Mouse (Mus musculus): ENCODE results near the gene Med13l. TPM values are rescaled to one million over a fixed set of nuclear protein-coding genes. Genes with fewer than 3 reads are reported as not detected.
A peak's percentile ranks its signal among the peaks of the same experiment; 100 is the strongest.

The Med13l gene
- total and polyA plus RNA-seq, 2 experiments from 2014 or later = 10.5 to 29.5 TPM

DNA sequence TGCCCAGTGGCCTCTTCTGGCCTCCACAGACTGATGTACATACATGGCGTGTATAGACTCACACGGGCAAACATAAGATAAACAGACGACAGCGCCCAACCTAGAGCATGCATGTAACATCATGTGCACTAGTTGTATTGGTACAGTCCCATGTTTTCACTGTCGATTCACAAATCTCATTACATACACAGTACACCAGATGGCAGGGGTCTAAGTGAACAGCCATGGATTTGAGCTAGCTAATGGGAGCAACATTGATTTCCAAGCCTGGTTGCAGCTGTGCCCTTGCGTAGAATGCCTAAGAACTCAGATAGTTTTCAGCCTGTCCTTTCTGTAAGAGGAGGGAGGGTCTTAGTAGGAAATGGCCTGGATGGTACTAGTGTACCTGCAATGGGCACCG lies 155.0 kb downstream of the Med13l start:
- H3K9ac ChIP-seq (replicated peaks; ENCODE audit: low read length, poor library complexity, severe bottlenecking) = no peak overlapping the region
- no peaks in the 10 kb centered on the region for H3K27me3 ChIP-seq (ENCODE audit: insufficient read depth, low read length)
- peaks cover 6% of the 10 kb centered on the region; the same call in 1 of the 2 replicates for H3K4me1 ChIP-seq (ENCODE audit: insufficient read depth, low read length)
- 89% methylated on average over 7 of the region's 7 CpGs for WGBS
- ATAC-seq (ENCODE audit: low FRiP score) (no peak), DNase-seq (ENCODE audit: low spot score) (no peak)
- H3K4me3 ChIP-seq (ENCODE audit: low read depth, low read length) = no peak overlapping the region
- H3K4me2 ChIP-seq (ENCODE audit: low read depth, low read length, poor library complexity, severe bottlenecking) = no peak overlapping the region
- no peaks in the 10 kb centered on the region for H3K9me3 ChIP-seq (ENCODE audit: low read length)
- no peaks in the 10 kb centered on the region; the same call in 1 of the 2 replicates for H3K36me3 ChIP-seq (ENCODE audit: insufficient read depth, low read length)
- TF ChIP-seq CTCF (IDR thresholded peaks at IDR 0.05) = no peak
- no peak overlapping the region for H3K27ac ChIP-seq (ENCODE audit: low read depth, low read length)

DNA sequence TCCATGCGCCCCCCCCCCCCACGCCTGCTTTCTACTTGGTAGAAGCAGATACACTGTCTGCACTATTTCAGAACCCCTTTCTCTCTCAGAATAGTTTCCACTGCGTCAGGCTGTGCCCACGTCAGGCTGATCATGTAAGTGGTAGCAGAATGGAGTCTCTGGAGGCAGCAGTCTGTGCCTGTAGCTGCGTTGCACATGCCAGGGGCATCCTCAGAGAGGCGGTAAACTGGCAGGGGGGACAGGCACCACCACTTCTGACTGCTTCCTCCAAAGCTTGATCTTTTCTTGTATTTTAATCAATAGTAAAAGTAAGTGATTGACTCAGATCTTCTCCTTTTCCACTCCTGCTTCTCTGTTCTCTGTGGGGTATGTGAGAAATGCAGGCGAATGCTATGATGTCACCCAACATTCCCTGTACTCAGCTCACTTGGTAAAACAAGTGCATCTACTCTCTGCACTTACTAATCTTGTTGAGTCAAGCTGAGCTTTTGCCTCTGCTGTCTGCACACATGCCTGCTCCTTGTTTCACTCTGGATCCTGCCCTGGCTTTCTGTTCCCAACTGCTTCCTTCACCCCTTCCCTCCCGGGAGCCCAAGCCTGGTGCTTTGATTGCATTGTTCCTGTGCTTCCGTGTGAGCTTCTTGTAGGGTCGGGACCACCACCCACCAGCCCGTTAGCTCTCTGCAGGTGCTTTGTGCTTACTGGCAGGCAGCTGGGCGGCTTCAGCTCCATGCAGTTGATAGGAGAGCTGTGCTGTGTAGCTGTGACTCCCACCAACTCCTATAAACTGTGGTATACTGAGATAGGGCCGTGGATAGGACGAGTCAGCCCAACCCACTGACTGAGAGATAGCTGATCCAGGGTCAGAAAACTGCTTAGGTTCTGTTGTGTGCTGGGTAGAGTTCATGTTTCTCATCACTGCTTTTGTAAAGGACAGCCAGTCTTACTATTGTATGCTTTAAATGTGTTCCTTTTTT lies 156.1 kb downstream of the Med13l start:
- no peak for TF ChIP-seq CTCF (IDR thresholded peaks at IDR 0.05)
- DNase-seq (ENCODE audit: low spot score) (no peak), ATAC-seq (ENCODE audit: low FRiP score) (no peak)
- 0 out of 2 replicates have a peak overlapping the region, but pooled peaks have one; percentile 38 for H3K27ac ChIP-seq (ENCODE audit: low read depth, low read length)
- no peaks in the 10 kb centered on the region for H3K27me3 ChIP-seq (ENCODE audit: insufficient read depth, low read length)
- H3K4me1 ChIP-seq (ENCODE audit: insufficient read depth, low read length) = peaks cover 6% of the 10 kb centered on the region; the same call in 1 of the 2 replicates
- no peak overlapping the region for H3K4me2 ChIP-seq (ENCODE audit: low read depth, low read length, poor library complexity, severe bottlenecking)
- peaks cover 4% of the 10 kb centered on the region; the same call in 1 of the 2 replicates for H3K36me3 ChIP-seq (ENCODE audit: insufficient read depth, low read length)
- no peak overlapping the region for H3K4me3 ChIP-seq (ENCODE audit: low read depth, low read length)
- WGBS = 40% methylated on average over 14 of the region's 14 CpGs
- H3K9me3 ChIP-seq (ENCODE audit: low read length) = no peaks in the 10 kb centered on the region
- no peak overlapping the region for H3K9ac ChIP-seq (replicated peaks; ENCODE audit: low read length, poor library complexity, severe bottlenecking)

DNA sequence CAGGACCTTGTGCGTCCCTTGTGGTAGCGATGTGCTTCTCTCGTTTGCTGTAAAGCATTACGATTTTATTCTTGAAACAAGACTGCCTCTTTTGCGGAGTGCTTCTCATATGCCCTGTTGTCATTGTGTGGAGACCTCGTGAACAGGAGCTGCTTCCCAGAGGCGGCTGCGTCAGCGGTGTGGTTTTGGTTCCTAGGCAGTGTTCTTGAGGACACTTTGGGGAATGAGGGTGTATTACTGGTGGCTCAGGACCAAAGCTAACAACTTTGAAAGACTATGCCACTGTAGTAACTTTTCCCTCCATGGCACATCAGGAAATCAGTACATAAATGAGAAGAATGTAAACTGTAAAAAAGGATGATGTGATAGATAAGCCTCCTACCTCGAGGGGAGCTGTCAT lies 157.0 kb downstream of the Med13l start:
- Histone ChIP-seq H3K4me1 (ENCODE audit: insufficient read depth, low read length) (peaks cover 6% of the 10 kb centered on the region; the same call in 1 of the 2 replicates), H3K36me3 (ENCODE audit: insufficient read depth, low read length) (peaks cover 10% of the 10 kb centered on the region; the same call in 1 of the 2 replicates), H3K27me3 (ENCODE audit: insufficient read depth, low read length) (no peaks in the 10 kb centered on the region), H3K27ac (ENCODE audit: low read depth, low read length) (no peak overlapping the region), H3K9ac (replicated peaks; ENCODE audit: low read length, poor library complexity, severe bottlenecking) (no peak overlapping the region), H3K4me2 (ENCODE audit: low read depth, low read length, poor library complexity, severe bottlenecking) (no peak overlapping the region), H3K9me3 (ENCODE audit: low read length) (no peaks in the 10 kb centered on the region), H3K4me3 (ENCODE audit: low read depth, low read length) (no peak overlapping the region)
- WGBS = 75% methylated on average over 10 of the region's 10 CpGs
- no peak for ATAC-seq (ENCODE audit: low FRiP score)
- TF ChIP-seq CTCF (IDR thresholded peaks at IDR 0.05) = peak; percentile 22
- DNase-seq (ENCODE audit: low spot score) = no peak

DNA sequence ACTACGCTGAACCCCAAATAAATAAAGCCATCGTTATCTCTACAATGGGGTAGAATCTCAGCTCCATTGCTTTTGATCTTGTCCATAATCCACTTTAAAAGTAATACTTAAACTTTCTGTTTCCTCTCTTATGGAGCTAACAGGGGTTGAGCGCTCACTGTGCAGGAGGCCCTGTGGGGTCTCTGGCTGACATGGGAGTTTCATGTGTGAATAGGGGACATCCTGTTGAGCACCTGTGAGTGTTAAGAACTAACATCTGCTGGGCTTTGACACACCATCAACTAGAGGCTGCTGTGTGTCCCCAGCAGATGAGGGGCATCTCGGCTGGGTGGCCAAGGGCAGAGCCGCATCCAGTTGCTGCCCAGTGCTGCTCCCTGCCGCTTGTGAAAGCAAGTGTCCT lies 157.6 kb downstream of the Med13l start:
- DNase-seq (ENCODE audit: low spot score) = no peak
- Histone ChIP-seq H3K4me1 (ENCODE audit: insufficient read depth, low read length) (peaks cover 6% of the 10 kb centered on the region; the same call in 1 of the 2 replicates), H3K27me3 (ENCODE audit: insufficient read depth, low read length) (no peaks in the 10 kb centered on the region), H3K9me3 (ENCODE audit: low read length) (no peaks in the 10 kb centered on the region), H3K9ac (replicated peaks; ENCODE audit: low read length, poor library complexity, severe bottlenecking) (no peak overlapping the region), H3K27ac (ENCODE audit: low read depth, low read length) (no peak overlapping the region), H3K4me3 (ENCODE audit: low read depth, low read length) (no peak overlapping the region), H3K36me3 (ENCODE audit: insufficient read depth, low read length) (peaks cover 10% of the 10 kb centered on the region; the same call in 1 of the 2 replicates), H3K4me2 (ENCODE audit: low read depth, low read length, poor library complexity, severe bottlenecking) (no peak overlapping the region)
- ATAC-seq (ENCODE audit: low FRiP score) = no peak
- 86% methylated on average over 6 of the region's 6 CpGs for WGBS
- TF ChIP-seq CTCF (IDR thresholded peaks at IDR 0.05) = no peak

DNA sequence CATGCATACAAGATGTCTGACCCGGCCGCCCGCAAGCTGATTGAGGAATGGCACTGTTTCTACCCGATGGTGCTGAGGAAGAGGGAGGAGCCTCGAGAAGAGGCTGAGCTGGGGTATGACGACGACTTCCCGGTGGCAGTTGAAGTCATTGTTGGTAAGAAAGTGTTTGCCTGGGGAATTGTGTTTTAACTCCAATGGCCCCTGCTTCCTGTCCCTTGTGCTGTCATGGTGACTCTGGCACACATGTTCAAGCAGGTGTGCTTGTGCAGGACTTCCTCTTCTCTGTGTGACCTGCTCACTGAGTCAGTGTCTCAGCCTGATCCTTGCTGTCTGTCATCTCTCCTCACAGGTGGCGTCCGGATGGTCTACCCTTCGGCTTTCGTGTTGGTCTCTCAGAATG lies 160.9 kb downstream of the Med13l start:
- no peaks in the 10 kb centered on the region for H3K27me3 ChIP-seq (ENCODE audit: insufficient read depth, low read length)
- no peak overlapping the region for H3K27ac ChIP-seq (ENCODE audit: low read depth, low read length)
- no peak for DNase-seq (ENCODE audit: low spot score)
- TF ChIP-seq CTCF (IDR thresholded peaks at IDR 0.05) = no peak
- peaks cover 16% of the 10 kb centered on the region; the same call in 1 of the 2 replicates for H3K36me3 ChIP-seq (ENCODE audit: insufficient read depth, low read length)
- ATAC-seq (ENCODE audit: low FRiP score) = no peak
- H3K4me3 ChIP-seq (ENCODE audit: low read depth, low read length) = no peak overlapping the region
- peaks cover 5% of the 10 kb centered on the region; the same call in 1 of the 2 replicates for H3K4me1 ChIP-seq (ENCODE audit: insufficient read depth, low read length)
- no peaks in the 10 kb centered on the region for H3K9me3 ChIP-seq (ENCODE audit: low read length)
- no peak overlapping the region for H3K9ac ChIP-seq (replicated peaks; ENCODE audit: low read length, poor library complexity, severe bottlenecking)
- WGBS = 85% methylated on average over 12 of the region's 12 CpGs
- no peak overlapping the region for H3K4me2 ChIP-seq (ENCODE audit: low read depth, low read length, poor library complexity, severe bottlenecking)

DNA sequence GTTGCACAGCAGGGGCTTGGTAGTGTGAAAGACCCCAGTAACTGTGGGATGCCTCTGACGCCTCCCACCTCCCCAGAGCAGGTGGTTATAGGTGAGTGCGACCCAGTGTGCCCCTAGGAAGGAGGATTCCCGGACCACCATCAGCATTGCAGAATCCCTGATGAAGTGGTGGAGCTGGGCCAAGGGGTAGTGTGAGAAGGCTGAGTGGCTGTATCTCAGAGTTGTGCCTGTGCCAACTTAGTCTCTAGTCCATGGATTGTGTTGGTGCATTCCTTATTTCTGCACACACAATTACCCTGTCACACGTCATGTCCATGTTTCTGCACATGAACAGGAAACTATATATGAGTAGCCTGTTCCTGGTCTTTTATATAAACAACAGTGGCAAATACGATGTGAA lies 161.4 kb downstream of the Med13l start:
- WGBS = 76% methylated on average over 5 of the region's 5 CpGs
- Histone ChIP-seq H3K27me3 (ENCODE audit: insufficient read depth, low read length) (no peaks in the 10 kb centered on the region), H3K9ac (replicated peaks; ENCODE audit: low read length, poor library complexity, severe bottlenecking) (no peak overlapping the region), H3K4me1 (ENCODE audit: insufficient read depth, low read length) (peaks cover under 1% of the 10 kb centered on the region; the same call in 1 of the 2 replicates), H3K4me2 (ENCODE audit: low read depth, low read length, poor library complexity, severe bottlenecking) (no peak overlapping the region), H3K27ac (ENCODE audit: low read depth, low read length) (no peak overlapping the region), H3K9me3 (ENCODE audit: low read length) (no peaks in the 10 kb centered on the region), H3K4me3 (ENCODE audit: low read depth, low read length) (no peak overlapping the region), H3K36me3 (ENCODE audit: insufficient read depth, low read length) (peaks cover 19% of the 10 kb centered on the region; the same call in 1 of the 2 replicates)
- peak; percentile 54 for DNase-seq (ENCODE audit: low spot score)
- no peak for ATAC-seq (ENCODE audit: low FRiP score)
- no peak for TF ChIP-seq CTCF (IDR thresholded peaks at IDR 0.05)

Measured in midbrain, postnatal 0 days (tissue).